Mouse (Mus musculus) common myeloid progenitor, adult 5-6 weeks (primary cell): ENCODE results near the gene Dhrs7c. TPM values are rescaled to one million over a fixed set of nuclear protein-coding genes. Genes with fewer than 3 reads are reported as not detected.

Experiments used
- ATAC-seq: replicated peaks from 2 replicates; pipeline ENCODE4 v1.8.0; 2016; ENCODE audit warnings: low read depth, mild to moderate bottlenecking, moderate TSS enrichment, inconsistent platforms; ENCODE audit not compliant: poor library complexity, severe bottlenecking
- total RNA-seq: library from RNA; stranded (forward); fragments of 200-1000, 187-1606 nt; gene quantifications from 2 replicates; pipeline ENCODE4 v1.2.3, GENCODE M21; 2017

Dhrs7c gene
- total RNA-seq: not detected in 2 replicates

DNA sequence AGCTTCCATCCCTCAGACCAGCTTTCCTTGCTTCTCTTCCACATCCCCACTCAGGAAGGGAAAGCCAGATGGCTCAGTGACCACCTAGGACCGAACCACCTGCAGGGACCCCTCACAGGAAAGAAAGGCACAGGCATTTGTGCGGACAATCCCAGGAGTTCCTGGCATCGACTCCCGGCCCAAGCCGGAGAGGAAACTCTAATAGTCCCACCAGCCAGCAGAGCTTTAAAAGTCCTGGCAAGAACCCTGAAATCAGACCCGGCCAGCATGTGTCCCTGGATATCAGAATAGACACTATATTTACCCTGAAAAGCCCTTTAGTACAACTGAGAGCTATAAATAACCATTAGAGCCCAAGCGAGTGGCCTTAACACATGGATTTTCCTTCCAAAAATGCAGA, at the start of gene Dhrs7c:
Dhrs7c (plus strand) TSS at position 257 of the 400 bp plus-strand sequence.
- ATAC-seq: no peak

DNA sequence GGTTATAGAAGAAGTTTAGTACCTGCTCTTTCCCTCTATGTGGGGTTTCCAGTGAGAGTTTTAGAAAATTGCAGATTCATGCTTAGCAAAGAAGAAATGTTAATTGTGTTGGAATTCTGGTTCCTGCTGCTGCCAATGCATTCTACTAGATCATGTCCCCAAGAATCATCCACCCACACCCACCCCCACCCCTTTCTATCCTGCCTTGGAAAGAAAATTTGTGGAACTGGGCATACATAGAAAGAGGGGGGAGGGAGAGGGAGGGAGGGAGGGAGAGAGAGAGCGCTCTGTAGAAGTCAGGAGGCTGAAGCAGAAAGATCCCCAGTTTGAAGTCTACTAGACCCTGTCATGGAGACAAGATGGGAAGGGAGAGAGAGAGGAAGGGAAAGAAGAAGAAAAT, 41.7 kb upstream of the Dhrs7c start:
- ATAC-seq: no peak

- ATAC-seq: no peak
Observed at GRCm38 (mm10) chr11:67757373-67758167, 40.4 kb upstream of the Dhrs7c start.

- no peak for ATAC-seq
Observed at GRCm38 (mm10) chr11:67771053-67771452, 26.9 kb upstream of the Dhrs7c start, which contains the start of gene Glp2r. Gene Glp2r, minus strand, starts transcription at chr11:67771153.

- no peak for ATAC-seq
Observed at GRCm38 (mm10) chr11:67771691-67772090, 26.3 kb upstream of the Dhrs7c start.

DNA sequence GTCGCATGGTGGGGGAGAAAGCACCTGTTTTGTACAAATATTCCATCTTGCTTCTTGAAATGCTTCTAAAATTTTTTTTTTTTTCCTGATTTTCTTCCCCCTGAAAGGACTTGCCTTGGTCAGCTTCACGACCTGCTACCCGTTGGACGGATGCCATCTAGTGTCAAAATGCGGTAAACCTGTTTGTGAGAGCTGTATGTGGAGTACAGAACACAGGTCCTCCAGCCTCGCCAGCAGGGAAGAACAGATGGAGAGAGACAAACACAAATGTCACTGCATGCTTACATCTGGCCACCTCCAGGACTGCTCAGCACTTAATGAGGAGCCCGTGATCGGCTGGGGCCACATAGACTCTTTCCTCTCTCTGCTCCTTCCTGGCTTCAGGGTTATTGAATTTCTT, 25.4 kb upstream of the Dhrs7c start:
- 0 out of 2 replicates have a peak, but pooled peaks have one; percentile 42 for ATAC-seq

GRCm38 (mm10) chr11:67774379-67774778, 23.6 kb upstream of the Dhrs7c start, which contains the start of gene Gsg1l2:
Gene Gsg1l2, plus strand, starts transcription at chr11:67774608.
- no peak for ATAC-seq

DNA sequence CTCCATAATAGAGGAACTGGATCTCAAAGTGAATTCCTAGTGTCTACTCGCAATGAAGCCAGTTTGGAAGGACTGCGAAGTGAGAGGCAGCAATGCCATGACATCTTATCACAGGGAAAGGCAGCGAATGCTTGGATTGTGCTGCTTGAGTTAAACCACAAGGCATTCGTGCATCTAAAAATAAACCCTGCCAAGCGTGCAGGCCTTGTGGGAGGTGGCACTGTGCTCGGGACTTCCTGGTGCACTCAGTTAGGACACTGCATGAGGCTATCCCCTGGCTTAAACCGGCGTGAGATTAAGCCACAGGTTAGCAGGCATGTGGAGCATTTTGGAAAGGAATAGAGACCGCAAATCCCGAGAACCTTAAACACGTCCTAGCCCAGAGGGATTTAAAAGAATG, 7.8 kb upstream of the Dhrs7c start:
- 0 out of 2 replicates have a peak, but pooled peaks have one; percentile 50 for ATAC-seq

DNA sequence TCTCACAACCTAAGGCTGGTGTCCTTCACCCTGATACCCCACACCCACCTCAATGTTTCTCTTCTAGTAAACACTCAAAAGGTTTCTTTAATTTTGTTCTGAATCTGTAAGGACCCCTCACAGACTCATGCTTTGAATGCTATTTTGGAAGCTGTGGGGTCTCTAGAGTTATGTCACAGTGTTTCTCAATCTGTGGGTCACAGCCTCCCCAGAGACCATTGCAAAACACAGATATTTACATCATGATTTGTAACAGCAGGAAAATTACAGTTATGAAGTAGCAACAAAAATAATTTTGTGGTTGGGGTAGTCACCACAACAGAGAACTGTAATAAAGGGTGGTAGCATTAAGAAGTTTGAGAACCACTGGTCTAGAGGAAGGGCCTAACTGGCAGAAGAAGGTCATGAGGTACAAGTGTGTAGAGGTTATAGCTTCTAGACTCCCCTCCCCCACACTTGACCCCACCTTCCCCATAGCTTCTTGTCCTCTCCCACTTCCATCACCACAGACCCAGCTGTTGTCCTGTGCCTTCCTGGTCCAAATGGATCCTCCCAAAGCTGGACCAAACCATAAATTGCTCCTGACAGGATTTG, 2.2 kb downstream of the Dhrs7c start:
- peak; percentile 60 for ATAC-seq

- no peak for ATAC-seq
Observed at GRCm38 (mm10) chr11:67801169-67801568, 3.2 kb downstream of the Dhrs7c start.

- no peak for ATAC-seq
Observed at GRCm38 (mm10) chr11:67805538-67805937, 7.6 kb downstream of the Dhrs7c start.

DNA sequence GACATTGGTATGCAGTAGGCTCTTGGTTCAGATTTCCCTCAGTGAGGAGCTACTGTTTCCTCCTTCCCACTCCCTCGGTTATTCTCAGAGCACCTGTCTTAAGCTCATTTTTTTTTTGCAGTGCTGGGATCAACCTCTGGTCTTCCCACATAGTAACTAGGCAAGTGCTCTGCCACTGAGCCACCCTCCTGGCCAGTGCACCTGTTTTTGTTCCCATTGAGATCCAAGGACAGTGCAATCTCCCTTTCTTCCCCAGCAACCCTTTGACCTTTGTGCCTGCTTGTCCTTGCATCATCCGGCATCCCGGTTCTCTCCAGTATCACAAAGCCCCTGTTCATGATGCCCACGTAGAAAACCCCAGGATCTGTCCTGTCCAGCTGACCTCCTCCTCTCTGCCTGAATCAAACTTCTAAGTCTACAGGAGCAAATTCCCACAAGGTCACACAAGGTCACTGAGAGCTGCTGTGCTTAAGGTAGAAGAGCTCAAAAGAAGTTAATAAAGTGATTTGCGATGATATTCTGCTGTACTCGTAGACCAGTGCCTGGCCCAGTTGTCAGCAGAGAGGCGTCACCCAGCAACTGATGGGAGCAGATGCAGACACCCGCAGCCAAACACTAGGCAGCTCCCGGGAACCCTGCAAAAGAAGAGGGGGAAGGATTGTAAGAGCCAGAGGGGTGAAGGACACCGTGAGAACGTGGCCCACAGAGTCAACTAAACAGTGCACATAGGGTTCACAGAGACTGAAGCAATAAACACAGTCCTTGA, 9.0 kb downstream of the Dhrs7c start:
- ATAC-seq: no peak

- no peak for ATAC-seq
Observed at GRCm38 (mm10) chr11:67808051-67808450, 10.1 kb downstream of the Dhrs7c start.

GRCm38 (mm10) chr11:67811535-67811934, 13.5 kb downstream of the Dhrs7c start:
- ATAC-seq: no peak

- ATAC-seq: peak; percentile 58; the same call in 1 of the 2 replicates
Observed at GRCm38 (mm10) chr11:67819604-67820003, 21.6 kb downstream of the Dhrs7c start.

GRCm38 (mm10) chr11:67820221-67820620, 22.2 kb downstream of the Dhrs7c start:
- ATAC-seq: peak; percentile 83

DNA sequence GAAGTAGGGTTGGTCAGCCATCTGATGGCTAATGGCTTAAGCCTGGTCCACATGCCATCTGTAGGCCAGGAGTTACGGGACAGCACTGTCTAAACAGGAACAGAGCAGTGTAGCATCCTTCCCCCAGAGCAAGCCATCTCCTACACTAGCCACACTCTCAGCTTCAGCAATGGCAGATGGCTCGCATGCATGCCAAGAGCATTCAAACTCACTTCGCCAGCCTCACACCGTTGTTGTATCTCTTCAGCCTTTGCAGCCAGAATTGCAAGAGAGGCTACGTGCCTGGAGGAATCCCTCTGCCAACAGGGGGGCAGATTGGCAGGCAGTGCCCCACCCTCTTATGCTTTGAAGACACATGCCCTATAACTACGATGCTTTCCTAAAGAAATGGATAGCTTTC, 23.6 kb downstream of the Dhrs7c start:
- ATAC-seq: no peak

GRCm38 (mm10) chr11:67828360-67829059, 30.5 kb downstream of the Dhrs7c start:
- ATAC-seq: no peak

GRCm38 (mm10) chr11:67829530-67829929, 31.5 kb downstream of the Dhrs7c start:
- ATAC-seq: peak; percentile 63

GRCm38 (mm10) chr11:67831820-67832219, 33.8 kb downstream of the Dhrs7c start:
- ATAC-seq: no peak
